Mouse (Mus musculus): Measurements from ENCODE around the gene 4930512M02Rik.
"Not testable (repeated sequence)": the region's sequence is repeated elsewhere in the genome, so short reads cannot be mapped to it uniquely, and the experiment has no call there.

The 4930512M02Rik gene

DNA sequence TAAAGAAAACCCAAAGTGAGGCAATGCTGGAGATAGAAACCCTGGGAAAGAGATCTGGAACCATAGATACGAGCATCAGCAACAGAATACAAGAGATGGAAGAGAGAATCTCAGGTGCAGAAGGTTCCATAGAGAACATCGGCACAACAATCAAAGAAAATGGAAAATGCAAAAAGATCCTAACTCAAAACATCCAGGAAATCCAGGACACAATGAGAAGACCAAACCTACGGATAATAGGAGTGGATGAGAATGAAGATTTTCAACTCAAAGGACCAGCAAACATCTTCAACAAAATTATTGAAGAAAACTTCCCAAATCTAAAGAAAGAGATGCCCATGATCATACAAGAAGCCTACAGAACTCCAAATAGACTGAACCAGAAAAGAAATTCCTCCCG lies at the start of gene 4930512M02Rik:
TSS of gene 4930512M02Rik (minus strand) at position 101 of the 400 bp plus-strand sequence.
- DNase-seq (ENCODE audit: low spot score): not testable (repeated sequence)

DNA sequence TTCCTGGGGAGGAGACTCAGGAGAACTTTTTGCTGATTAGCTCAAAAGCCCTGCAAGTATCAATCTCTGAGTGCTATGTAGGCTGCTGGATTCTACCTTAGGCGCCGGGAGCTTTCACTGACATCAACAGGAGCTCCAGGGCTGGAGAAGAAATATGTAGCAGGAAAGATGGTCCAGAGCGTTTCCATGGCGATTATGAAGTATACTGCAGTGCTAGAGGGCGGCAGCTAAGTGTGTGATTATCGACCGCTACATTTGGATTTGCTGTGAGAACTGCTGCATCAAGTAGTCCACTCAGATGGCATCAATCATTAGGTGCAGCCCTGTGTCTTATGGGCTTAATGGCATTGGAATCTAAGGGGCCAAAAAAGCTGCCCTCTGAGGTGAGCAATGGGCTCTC lies 49.5 kb upstream of the 4930512M02Rik start:
- no peak for DNase-seq (ENCODE audit: low spot score)

DNA sequence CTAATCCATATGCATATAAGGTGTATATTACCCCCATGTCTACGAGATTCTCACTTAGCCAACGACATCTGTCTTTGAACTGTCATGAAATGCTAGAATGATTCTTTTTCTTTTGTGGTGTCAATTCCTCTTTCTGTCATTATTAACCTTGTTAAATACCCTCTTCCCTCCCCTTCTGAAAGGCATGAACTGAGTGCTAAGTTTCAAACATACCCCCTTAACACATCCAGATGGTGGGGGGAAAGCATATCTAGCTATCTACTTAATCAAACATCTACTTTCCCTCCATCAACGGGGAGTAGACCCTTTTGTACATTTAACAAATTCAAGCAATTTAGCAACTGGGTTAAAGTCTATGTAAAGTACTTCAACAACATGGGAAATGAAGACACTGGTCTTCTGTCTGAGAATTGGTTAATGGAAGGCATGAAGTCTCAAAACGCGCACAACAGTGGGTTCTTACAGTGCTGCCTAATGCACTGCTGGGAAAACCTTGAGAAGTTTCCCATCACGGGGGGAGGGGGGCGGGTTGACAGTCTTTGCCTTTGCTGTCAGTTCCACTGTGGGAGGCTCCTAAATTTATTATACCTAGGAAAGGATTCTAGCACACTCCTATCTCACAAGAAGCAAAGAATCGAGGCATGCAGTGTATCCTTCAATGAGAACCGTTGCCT lies 48.6 kb upstream of the 4930512M02Rik start:
- no peak for DNase-seq (ENCODE audit: low spot score)

DNA sequence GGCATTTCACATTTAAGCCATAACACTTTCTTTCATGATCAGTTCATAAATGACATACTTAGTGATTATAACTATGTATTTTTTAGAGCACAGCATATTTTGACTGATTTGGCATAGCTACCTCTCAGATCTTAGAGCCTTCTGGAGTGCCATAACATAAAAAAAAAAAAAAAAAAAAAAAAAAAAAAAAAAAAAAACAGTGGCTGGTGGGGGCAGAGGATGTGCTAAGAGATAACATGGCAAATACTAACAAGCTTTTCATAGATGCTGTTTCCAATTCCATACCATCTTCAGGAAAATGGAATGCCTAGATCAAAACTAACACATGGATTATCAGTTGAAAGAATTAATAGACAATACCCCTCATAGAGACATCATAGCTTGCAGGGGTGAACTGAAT lies 47.4 kb upstream of the 4930512M02Rik start:
- no peak for DNase-seq (ENCODE audit: low spot score)

DNA sequence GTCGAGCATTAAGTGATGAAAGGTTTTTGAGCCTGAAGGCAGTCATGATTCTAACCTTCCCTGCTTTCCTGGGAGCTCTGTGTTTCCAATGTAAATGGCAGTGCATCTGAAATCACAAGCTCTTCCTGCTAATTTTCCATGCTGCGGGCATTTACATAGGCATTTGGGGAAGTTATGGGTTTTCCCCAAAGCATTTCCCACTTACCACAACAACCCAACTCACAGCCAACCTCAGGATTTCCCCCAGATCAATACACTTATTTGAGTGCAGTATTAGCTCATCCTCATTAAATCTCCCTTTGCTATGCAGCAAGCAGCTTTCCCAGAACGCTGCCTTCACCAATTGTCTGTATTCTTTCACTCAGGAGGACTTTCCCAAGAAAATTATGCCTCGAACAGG lies 45.3 kb upstream of the 4930512M02Rik start:
- no peak for DNase-seq (ENCODE audit: low spot score)

DNA sequence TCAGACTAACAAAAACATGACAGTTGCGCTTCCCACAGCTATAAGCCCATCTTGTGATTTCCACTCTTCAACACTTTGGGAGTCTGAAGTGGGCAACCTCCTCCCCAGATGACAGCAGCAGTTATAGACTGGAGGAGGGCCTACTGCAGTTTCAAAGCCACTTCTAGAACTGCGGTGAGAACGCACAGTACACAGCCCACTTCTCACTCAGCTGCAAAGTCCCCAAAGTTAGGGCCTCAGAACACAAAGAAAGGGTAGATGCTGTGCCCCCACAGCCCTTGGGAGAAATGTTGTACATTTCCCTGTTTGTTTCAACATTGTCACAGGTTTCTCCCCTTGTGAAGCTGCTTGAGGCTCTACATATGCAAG lies 40.3 kb upstream of the 4930512M02Rik start:
- DNase-seq (ENCODE audit: low spot score): no peak

DNA sequence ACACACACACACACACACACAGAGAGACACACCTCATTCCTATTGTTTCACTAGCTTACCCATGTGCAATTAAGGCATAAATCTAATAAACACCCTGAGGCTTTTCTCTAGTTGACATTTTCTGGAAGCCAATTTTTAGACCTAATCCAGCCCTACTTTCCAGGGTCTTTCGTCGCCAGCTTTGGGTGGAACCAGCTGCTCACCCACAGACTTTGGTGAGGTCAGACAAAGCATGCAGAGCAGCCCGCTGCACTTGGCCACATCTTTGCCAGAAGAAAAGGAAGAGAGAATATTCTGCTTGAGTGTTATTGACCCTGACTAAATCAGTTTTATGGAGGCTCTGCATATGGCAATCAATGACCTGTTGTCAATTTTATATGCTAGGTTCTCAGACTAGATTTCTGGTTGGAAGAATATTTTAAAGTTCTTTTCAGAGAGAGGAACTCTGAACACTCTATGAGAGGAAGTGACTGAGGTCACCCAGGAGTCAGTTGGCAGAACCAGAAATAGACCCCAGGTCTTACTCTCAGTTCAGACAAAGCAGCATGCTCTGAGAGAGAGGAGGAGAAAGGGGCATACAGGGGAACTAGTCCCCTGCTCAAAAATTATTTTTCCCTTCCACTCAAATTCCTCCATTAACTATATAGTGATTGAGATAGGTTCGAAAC lies 39.8 kb upstream of the 4930512M02Rik start:
- DNase-seq (ENCODE audit: low spot score): no peak

DNA sequence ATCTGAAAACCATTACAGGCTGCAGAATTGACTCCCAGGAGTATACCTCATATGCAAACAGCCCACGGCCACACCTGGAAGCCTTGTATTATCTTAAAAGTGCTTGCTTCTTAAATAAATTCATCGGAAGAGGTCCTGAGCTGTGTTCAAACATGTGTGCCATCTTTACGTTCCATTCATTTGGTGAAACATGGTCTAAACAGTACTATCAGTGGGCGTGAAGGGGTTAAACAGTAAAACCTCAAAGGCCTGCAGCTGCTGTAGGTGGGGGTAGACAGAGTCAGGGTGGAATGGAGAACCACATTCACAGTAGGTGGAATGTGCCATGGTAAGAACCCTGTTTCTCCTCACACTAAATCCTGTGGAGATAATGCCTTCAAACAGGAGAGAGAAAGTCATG lies 33.0 kb upstream of the 4930512M02Rik start:
- DNase-seq (ENCODE audit: low spot score): no peak

DNA sequence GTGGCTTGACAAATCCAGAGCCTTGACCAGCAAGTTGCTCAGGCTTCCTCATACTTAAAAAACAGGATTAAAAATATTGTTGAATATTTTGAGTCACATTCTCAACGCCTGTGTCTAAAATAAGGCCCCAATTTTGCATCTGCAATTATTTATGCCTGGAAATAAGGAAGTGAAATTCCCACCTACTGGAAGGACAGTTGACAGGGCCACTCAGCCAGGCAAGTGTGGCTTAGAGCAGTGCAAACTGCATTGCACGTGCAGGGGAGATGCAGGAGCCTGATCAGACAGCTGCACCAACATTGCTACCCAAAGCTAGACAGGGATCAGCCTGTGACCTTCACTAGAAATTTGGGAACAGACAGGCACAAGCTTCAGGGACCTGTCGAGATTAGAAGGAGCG lies 31.2 kb upstream of the 4930512M02Rik start:
- DNase-seq (ENCODE audit: low spot score): no peak

DNA sequence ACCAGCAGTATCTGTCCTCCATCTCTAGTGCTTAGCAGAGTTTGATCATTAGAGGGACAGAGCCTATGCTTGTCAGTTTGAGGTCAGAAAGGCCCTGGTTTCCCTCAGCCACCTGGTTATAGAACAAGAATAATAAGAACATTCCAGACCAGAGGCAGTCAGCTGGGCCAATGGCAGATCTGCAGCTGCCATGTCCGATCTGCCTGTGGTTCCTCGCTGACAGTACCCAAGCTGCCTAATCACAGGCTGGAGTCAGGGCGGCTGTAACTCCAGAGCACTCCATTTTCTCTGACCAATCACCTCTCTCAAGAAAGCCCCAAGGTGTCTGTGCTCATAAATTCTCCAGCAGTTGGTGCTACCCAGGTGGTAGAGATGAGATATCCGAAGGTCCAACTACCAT lies 30.0 kb upstream of the 4930512M02Rik start:
- no peak for DNase-seq (ENCODE audit: low spot score)

DNA sequence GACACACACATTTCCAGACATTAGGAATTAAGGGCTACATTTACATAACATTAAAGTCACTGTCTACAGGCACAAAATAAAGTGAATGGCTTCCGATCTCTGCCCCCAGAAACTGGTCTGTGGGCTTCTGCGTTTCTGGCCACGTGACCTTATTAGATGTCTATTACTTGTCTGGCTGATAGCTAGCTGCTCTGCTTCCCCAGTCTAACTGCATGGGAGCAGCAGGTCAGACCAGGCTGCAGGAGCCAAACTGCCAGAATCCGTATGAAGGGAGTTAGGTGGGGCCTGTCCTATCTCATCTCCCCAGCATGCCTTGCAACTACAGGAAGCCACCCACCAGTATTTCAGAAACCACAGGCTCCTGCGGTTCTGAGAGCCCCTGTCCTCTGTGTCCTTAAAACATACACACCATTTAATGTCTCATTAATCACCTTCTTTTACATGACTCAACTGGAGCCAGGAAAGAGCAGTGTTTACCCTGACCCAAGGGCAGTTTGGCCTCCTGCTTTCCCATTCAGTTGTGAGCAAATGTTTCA lies 29.4 kb upstream of the 4930512M02Rik start:
- no peak for DNase-seq (ENCODE audit: low spot score)

DNA sequence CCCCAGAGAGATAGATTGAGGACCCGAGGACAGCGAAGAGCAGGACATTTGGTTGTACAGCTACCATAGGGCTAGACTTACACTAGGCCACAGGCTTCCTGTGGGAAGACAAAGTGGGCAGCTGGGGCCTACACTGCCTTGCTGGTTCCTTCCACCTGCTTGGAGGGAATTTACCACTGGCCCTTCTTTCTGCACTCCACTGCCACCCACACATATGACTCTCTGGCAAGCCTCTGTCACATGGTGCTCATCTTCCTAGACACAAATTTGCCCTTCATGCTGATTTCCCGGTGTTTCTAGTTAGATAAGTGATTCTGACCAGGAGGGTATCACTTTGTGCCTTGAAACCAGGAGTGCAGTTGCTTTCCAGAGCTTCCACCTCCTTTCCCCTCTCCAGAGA lies 28.8 kb upstream of the 4930512M02Rik start:
- no peak for DNase-seq (ENCODE audit: low spot score)

DNA sequence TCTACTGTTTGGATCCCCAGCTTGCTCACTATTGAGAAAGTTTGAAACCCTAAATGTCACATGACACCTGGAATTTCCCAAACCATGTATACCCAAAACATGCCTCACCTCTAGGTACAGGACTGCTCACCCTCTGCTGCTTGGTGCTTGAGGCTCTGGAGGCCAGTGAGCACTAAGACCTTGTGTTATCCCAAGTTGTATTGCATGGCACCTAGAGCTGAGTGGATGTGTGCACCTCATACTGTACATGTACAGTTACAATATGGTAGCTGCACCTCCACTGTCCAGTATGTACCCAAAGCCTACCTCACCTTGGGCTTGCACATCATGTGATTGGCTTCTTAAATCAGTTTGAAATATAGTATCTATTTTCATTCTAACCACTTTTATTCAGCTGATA lies 16.7 kb upstream of the 4930512M02Rik start:
- DNase-seq (ENCODE audit: low spot score): no peak

DNA sequence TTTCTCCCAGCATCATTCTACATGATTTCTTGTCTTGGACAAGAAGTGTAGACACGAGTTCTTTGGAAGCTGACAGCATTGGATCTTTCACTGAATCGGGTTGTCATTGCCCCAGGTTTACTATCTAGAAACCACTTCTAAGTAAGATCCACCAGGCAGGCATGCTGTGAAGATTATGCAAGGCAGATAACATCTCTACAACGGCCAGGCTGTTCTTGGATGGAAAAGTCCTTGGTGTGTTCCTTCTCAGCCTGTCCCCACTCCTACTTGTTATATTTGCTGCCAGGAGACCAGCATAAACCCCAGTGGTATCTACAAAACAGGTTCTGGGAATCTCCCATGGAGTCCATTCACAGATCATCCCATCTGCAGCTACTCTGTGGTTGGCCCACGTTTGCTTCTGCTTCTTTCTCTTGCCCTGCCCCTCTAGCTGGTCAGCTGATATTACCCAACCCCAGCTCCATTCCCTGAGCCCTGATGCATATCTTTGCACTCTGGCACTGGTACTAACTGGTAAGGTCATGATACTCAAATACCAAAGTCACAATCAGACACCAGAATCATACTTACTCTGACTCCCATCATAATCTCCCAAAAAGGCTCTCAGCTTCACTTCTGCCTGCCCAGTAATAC lies 3.4 kb downstream of the 4930512M02Rik start:
- no peak for DNase-seq (ENCODE audit: low spot score)

DNA sequence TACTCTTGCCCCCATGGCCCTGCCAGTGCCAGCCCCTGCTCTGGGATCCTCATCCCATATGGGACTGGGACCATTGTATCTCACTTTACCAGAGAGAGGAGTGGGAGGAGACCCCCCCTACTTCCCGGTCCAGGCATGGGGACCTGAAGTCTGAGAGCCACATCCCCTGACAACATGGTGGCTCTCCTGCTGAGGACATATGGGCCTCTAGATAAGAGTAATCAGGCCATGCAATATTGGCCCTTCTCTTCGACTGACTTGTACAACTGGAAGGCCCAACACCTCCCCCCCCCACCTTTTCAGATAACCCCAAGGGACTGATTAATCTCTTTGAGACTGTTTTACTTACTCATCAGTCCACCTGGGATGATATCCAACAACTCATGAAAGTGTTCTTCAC lies 18.4 kb downstream of the 4930512M02Rik start:
- no peak for DNase-seq (ENCODE audit: low spot score)

DNA sequence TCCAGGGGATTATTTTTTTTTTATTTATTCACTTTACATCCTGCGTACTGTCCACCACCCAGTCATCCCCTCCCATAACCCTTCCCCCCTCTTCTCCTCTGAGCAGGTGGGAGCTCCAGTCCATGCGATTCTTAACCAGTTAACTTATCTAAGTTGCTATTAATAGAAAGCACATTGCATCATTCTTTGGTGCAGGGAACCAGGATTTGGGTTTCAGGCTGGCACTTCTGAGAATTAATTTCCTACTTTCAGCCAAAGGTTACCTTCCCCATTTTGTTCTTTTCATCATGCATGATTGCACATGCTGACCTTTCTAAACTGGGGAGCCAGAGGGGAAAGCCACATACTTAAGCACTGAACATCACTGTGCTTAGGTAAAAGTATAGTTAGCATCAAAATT lies 40.3 kb downstream of the 4930512M02Rik start:
- DNase-seq (ENCODE audit: low spot score): no peak

DNA sequence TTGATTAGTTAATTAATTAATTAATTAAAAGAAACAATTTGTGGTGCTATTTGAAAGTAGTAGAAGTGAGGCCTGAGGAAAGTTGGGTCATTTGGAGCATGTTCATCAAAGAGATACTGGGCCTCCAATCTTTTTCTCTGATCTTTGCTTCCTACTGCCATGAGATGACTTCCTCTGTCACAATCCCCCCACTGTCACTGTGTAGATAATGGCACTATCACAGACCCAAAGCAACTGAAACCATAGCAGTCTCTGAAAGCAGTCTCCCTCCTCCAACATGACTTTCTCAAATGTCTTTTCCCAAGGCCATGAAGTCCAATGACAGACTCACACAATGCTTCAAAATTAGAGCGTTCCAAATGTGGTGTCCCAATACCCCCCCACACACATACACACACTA lies 41.2 kb downstream of the 4930512M02Rik start:
- no peak for DNase-seq (ENCODE audit: low spot score)

DNA sequence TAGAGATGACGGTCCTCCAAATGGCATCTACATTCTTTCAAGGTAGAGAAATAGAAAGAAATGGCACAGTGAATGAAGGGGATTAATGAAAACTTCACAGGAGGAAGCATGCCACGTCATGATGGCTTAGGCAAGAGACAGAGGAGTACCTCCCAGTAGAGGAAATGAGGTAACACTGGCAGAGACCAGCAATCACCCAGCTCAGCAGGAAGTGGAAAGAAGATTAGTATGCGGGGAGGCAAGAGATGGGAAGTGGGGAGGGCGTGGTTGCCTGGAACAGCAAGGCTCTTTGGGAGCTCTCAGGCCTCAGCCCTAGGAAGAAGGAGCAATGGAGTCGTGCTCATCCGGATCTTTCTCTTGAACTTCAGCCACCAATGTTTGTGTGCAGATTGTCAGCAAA lies 53.9 kb downstream of the 4930512M02Rik start:
- no peak for DNase-seq (ENCODE audit: low spot score)

DNA sequence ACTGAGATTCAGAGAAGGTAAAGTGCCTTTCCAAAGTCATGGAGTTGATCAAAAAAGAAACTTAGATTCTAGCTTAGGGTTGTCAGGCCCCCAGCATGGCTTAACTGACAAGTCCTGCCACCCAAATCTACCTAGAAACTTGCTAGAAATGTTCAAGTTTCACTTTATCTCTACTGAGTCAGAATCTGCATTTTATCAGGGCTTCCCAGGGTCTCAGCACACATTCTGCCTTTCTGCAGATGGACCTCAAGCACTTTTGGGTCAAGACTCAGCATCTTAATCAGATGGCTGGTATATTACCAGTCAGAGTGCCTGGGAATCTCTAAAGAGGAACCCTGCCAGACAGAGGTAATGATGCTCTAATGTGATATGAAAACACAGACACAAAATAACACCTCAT lies 56.9 kb downstream of the 4930512M02Rik start:
- DNase-seq (ENCODE audit: low spot score): no peak

DNA sequence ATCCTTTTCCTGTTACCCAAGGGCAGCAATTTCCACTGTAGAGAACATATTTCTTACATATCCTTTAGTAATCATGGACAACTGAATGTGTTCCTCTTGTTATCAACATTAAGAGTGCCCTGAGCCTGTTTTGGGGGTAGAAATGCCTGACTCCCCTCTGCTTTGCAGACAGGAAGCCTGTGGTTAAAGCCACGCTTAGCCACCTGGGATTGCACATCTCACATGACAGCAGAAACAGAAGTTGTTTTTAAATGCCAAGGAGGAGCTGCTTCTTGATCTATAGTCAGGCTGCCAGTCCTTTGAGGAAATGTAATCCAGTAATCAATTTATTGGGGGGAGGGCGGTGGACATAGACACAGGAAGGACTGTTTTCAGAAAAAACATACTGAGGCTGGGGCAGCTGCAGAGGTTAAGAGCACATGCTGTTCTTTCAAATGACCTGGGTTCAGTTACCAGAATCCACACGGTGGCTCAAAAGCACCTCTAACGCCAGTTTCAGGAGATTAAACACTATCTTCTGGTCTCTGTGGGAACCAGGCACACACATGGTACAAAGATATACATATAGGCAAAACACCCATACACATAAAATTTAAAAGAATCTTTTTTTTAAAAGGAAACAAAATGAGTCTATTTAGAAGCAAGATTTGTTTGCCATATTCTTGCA lies 58.0 kb downstream of the 4930512M02Rik start:
- DNase-seq (ENCODE audit: low spot score): no peak

DNA sequence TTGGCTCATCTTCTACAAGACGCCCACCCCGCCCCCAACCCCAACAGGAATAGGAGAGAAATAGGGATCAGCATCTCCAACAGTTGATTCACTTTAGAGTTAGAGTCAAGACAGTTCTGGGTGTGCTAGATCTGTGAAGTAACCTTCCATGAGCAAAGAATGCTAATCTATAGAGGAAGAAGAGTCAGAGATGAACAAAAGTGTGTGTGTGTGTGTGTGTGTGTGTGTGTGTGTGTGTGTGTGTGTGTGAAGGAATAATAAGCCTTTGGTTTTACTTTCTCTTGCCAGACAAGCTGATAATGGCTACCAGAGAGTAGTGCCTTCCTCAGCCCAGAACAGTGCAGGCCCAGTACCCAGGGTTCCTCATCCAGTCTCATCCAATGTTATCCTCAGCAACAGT lies 59.6 kb downstream of the 4930512M02Rik start:
- no peak for DNase-seq (ENCODE audit: low spot score)

DNA sequence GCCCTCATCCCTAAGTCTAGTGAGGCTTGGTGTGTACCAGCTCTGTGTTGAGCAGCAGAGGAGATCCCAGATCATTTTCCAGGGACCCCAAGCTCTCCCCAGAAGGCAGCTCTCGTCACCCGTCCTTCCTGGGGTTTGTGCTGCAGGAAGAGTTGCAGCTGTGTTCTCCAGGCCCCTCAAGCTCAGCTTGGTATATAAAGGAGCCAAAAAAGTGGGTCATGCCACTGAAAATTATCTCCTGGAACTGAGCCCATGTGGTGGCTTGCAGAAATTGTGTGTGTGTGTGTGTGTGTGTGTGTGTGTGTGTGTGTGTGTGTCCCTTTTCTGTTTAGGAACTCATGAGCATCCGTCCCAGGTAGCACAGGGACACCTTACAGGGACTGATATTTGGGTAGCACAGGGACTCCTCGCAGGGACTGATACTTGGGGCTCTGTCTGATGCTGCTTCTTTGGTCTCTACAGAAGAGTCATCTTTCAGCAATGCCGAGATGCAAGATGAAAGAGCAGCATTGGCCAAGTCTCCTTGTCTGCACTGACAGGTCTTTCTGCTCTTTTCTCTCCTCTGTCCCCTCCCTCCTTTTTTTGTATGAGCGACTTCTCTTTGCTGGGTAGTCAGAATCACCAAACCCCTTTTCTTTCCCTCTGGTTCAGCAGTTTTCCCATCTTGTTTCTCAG lies 62.4 kb downstream of the 4930512M02Rik start:
- DNase-seq (ENCODE audit: low spot score): no peak

Data from retina, embryonic 14.5 days (tissue).